Mouse (Mus musculus): Measurements from ENCODE around the gene Ehd1. TPM values are rescaled to one million over a fixed set of nuclear protein-coding genes. Genes with fewer than 3 reads are reported as not detected.
"Not testable (repeated sequence)": the region's sequence is repeated elsewhere in the genome, so short reads cannot be mapped to it uniquely, and the experiment has no call there.

Ehd1 gene
- polyA plus RNA-seq, 1 experiment from 2014 or later = 60.0 TPM

DNA sequence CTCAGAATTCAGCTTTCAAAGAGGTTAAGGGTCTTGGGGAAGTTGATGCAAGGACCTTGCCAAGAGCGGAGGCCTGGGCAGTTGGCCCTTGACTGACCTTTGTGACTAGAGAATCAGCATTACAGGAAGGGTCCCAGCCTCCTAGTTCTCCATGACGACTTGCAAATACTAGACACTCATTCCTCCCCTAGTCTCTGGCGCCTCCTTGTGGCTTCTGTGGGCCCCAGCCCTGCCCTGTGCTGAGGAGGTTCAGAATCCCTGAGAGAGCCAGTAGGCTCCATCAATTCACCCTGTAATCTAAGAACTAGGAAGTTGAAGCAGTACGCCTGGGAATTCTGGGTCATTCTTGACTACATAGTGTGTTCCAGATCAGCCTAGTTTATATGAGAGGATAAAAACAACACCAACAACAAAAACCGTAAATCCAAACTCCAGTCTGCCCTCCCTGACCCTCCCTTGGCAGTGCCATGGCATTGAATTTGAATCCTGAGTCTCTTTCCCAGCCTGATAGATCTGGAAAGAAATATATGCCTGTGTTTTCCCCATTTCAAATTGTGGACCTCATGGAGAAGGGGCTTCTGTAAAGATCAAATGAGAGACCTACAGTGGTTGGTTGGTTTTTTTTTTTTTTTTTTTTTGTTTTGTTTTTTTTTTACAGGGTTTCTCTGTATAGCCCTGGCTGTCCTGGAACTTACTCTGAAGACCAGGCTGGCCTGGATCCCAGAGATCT, 28.4 kb downstream of the Ehd1 start:
- Histone ChIP-seq H3K27me3 (ENCODE audit: control insufficient read depth, insufficient read depth, low read length) (no peaks in the 10 kb centered on the region), H3K4me3 (ENCODE audit: control insufficient read depth in 1 of 2, insufficient read depth in 1 of 2, low read depth in 1 of 2, low read length in 2 of 2) (no peak overlapping the region), H3K4me1 (ENCODE audit: control insufficient read depth in 2 of 2, insufficient read depth in 2 of 2, low read length in 2 of 2) (peaks cover 4 to 20% of the 10 kb centered on the region in 2 experiments), H3K9ac (ENCODE audit: low read length) (no peak overlapping the region), H3K9me3 (ENCODE audit: control insufficient read depth, low read length) (no peaks in the 10 kb centered on the region), H3K4me2 (ENCODE audit: low read length) (no peak overlapping the region), H3K36me3 (ENCODE audit: control insufficient read depth, insufficient read depth, low read length) (peaks cover 10% of the 10 kb centered on the region), H3K27ac (replicated peaks in 1 of 2; ENCODE audit: control insufficient read depth in 1 of 2, insufficient read depth in 1 of 2, low read depth in 2 of 2, low read length in 2 of 2) (0 out of 4 replicates have a peak overlapping the region, but pooled peaks of 1 of the 2 experiments have one; percentile 33)
- peak; percentile 45 for ATAC-seq (ENCODE audit: insufficient number of reproducible peaks, insufficient read depth, low FRiP score, low read depth)
- WGBS = 22% methylated on average over 5 of the region's 5 CpGs

DNA sequence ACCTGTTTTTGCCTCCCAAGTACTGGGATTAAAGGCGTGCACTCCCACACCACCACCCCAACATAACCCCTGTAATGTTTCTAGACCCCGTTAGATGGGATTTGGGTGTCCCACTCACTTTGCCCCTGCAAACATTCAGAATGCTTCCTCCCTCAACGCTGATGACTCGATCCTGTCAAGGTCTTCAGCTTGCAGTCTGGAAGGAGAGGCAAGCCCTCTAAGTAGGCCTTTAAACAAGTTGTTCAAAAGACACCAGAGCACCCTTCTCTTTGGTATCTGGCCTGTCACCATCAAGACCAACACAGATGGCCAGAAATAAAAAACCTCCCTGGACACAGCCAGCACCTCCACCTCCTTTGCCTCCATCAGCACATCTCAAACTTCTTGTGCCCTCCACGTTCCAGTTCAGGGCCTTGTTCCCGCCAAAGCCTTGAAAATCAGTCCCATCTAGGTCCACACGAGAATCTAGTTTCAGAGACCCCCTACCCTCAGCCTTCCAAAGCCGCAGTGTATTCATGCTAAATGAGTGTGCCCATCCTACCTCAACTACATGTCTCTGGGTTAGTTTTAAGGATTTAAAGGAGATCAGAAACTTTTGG, 29.1 kb downstream of the Ehd1 start:
- Histone ChIP-seq H3K9ac (ENCODE audit: low read length) (peak overlapping the region; percentile 77), H3K36me3 (ENCODE audit: control insufficient read depth, insufficient read depth, low read length) (peaks cover 11% of the 10 kb centered on the region), H3K4me1 (ENCODE audit: control insufficient read depth in 2 of 2, insufficient read depth in 2 of 2, low read length in 2 of 2) (peaks cover 4 to 14% of the 10 kb centered on the region in 2 experiments), H3K27ac (replicated peaks in 1 of 2; ENCODE audit: control insufficient read depth in 1 of 2, insufficient read depth in 1 of 2, low read depth in 2 of 2, low read length in 2 of 2) (peak overlapping the region in 1 of 2 experiments; percentile 72; a peak in 2 of 4 replicates), H3K4me2 (ENCODE audit: low read length) (peak overlapping the region; percentile 74), H3K9me3 (ENCODE audit: control insufficient read depth, low read length) (no peaks in the 10 kb centered on the region), H3K27me3 (ENCODE audit: control insufficient read depth, insufficient read depth, low read length) (no peaks in the 10 kb centered on the region), H3K4me3 (ENCODE audit: control insufficient read depth in 1 of 2, insufficient read depth in 1 of 2, low read depth in 1 of 2, low read length in 2 of 2) (peak overlapping the region; percentile 70 to 75)
- no peak for ATAC-seq (ENCODE audit: insufficient number of reproducible peaks, insufficient read depth, low FRiP score, low read depth)
- WGBS = 54% methylated on average over 8 of the region's 8 CpGs

DNA sequence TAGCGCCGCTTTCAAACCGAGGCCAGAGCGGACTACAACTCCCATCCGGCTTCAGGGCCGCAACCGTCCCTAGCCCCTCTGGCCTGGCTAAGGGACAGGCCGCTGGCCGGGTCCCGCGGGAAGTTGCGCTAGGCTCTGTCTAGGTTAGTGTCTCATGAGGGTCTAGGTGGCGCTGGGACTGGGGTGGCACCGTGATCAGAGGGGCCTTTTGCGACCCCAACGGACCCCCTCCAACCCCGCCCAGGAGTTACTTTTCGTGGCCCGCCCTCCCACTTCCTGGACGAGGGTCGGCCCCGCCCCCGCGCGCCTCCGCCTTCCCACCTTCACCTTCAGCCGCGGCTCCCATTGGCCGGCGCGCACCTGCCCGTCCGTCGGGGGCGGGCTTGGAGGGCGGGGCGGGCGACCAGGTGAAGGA, 29.6 kb downstream of the Ehd1 start, which contains the start of gene Cdc42bpg:
Gene Cdc42bpg (plus strand): TSS at position 320 of the 415 bp plus-strand sequence.
- Histone ChIP-seq H3K4me2 (ENCODE audit: low read length) (peak within 1 kb of the TSS; percentile 74), H3K4me1 (ENCODE audit: control insufficient read depth in 2 of 2, insufficient read depth in 2 of 2, low read length in 2 of 2) (peaks cover 4 to 14% of the 10 kb centered on the region in 2 experiments), H3K27me3 (ENCODE audit: control insufficient read depth, insufficient read depth, low read length) (no peaks in the 10 kb centered on the region), H3K27ac (replicated peaks in 1 of 2; ENCODE audit: control insufficient read depth in 1 of 2, insufficient read depth in 1 of 2, low read depth in 2 of 2, low read length in 2 of 2) (peak within 1 kb of the TSS; percentile 70 to 72), H3K9ac (ENCODE audit: low read length) (peak within 1 kb of the TSS; percentile 77), H3K4me3 (ENCODE audit: control insufficient read depth in 1 of 2, insufficient read depth in 1 of 2, low read depth in 1 of 2, low read length in 2 of 2) (peak within 1 kb of the TSS; percentile 70 to 75), H3K36me3 (ENCODE audit: control insufficient read depth, insufficient read depth, low read length) (peaks cover 16% of the 10 kb centered on the region), H3K9me3 (ENCODE audit: control insufficient read depth, low read length) (no peaks in the 10 kb centered on the region)
- under 1% methylated on average over 37 of the region's 38 CpGs for WGBS
- peak; percentile 74 for ATAC-seq (ENCODE audit: insufficient number of reproducible peaks, insufficient read depth, low FRiP score, low read depth)

DNA sequence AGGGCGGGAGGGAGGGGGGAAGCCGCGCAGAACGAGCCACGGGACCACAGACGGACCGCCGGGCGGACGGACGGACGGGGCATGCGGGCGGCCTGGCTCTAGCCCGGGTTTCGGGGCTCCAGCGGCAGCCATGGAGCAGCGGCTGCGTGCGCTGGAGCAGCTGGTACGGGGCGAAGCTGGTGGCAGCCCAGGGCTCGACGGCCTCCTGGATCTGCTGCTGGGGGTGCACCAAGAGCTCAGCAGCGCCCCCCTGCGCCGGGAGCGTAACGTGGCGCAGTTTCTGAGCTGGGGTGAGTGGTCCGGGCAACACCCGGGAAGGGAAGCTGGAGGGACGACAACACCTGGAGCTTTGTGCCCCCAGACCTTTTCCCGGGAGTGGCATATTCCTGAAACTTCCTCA, 30.1 kb downstream of the Ehd1 start:
- ATAC-seq (ENCODE audit: insufficient number of reproducible peaks, insufficient read depth, low FRiP score, low read depth) = peak; percentile 29
- Histone ChIP-seq H3K4me2 (ENCODE audit: low read length) (peak overlapping the region; percentile 74), H3K36me3 (ENCODE audit: control insufficient read depth, insufficient read depth, low read length) (peaks cover 20% of the 10 kb centered on the region), H3K9me3 (ENCODE audit: control insufficient read depth, low read length) (no peaks in the 10 kb centered on the region), H3K27ac (replicated peaks in 1 of 2; ENCODE audit: control insufficient read depth in 1 of 2, insufficient read depth in 1 of 2, low read depth in 2 of 2, low read length in 2 of 2) (peak overlapping the region in 1 of 2 experiments; percentile 72; a peak in 2 of 4 replicates), H3K9ac (ENCODE audit: low read length) (peak overlapping the region; percentile 77), H3K4me3 (ENCODE audit: control insufficient read depth in 1 of 2, insufficient read depth in 1 of 2, low read depth in 1 of 2, low read length in 2 of 2) (peak overlapping the region; percentile 70 to 75), H3K4me1 (ENCODE audit: control insufficient read depth in 2 of 2, insufficient read depth in 2 of 2, low read length in 2 of 2) (peaks cover 4 to 14% of the 10 kb centered on the region in 2 experiments), H3K27me3 (ENCODE audit: control insufficient read depth, insufficient read depth, low read length) (no peaks in the 10 kb centered on the region)
- under 1% methylated on average over 34 of the region's 34 CpGs for WGBS

DNA sequence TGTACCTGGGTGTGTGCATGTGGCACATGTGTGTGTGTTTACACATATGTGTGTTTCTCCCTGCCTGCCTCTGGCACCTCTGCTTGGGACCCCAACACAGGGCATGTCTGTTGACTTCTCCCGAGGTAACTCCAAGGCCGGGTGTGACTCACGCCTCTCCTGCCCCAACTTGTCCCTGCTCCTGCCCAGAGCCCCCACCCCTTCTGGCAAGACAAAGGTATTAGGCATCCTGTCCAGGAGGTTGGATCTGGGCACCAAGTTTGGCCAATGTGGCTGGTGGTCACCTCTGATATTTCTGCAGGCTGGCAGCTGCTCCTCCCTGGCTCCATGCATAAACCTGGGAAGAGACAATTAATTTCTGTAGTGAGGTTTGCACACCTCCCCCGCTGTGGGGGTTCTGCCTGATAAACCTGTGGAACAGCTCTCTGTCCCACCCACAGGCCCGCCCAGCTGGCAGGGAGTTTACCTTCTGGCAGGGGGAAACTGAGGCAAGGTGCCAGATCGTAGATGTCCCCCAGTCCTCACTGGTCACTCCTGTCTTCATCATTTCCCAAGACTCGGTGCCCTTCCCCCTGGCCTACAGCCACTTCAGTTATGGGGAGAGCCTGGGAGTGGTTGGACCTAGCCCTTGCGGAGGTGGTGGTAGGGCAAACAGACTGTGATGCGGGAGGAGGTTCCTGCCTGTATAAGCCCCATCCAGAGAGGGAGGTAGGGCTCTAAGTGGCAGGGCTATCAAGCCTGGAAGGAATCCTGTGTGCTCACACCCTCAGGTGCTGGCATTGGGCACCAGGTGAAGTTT, 31.4 kb downstream of the Ehd1 start:
- H3K27me3 ChIP-seq (ENCODE audit: control insufficient read depth, insufficient read depth, low read length) = no peaks in the 10 kb centered on the region
- H3K27ac ChIP-seq (replicated peaks in 1 of 2; ENCODE audit: control insufficient read depth in 1 of 2, insufficient read depth in 1 of 2, low read depth in 2 of 2, low read length in 2 of 2) = no peak overlapping the region
- peaks cover 29% of the 10 kb centered on the region for H3K36me3 ChIP-seq (ENCODE audit: control insufficient read depth, insufficient read depth, low read length)
- peaks cover 4 to 14% of the 10 kb centered on the region in 2 experiments for H3K4me1 ChIP-seq (ENCODE audit: control insufficient read depth in 2 of 2, insufficient read depth in 2 of 2, low read length in 2 of 2)
- no peak overlapping the region for H3K9ac ChIP-seq (ENCODE audit: low read length)
- ATAC-seq (ENCODE audit: insufficient number of reproducible peaks, insufficient read depth, low FRiP score, low read depth) = no peak
- no peak overlapping the region for H3K4me3 ChIP-seq (ENCODE audit: control insufficient read depth in 1 of 2, insufficient read depth in 1 of 2, low read depth in 1 of 2, low read length in 2 of 2)
- H3K4me2 ChIP-seq (ENCODE audit: low read length) = no peak overlapping the region
- H3K9me3 ChIP-seq (ENCODE audit: control insufficient read depth, low read length) = no peaks in the 10 kb centered on the region
- 78% methylated on average over 9 of the region's 9 CpGs for WGBS

DNA sequence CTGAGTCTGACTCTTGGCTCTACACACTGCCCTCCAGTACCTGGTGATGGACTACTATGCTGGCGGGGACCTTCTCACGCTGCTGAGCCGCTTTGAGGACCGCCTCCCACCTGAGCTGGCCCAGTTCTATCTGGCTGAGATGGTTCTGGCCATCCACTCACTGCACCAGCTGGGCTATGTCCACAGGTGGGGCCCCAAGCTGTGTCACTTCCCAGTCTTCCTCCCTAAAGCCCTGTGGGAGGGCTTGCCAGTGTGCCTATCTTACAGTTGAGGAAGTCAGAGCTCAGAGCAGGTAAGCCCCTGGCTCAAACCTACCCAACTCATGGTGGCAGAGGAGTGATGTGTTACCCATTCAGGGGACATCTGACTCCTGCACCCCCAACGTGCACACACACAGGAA, 33.7 kb downstream of the Ehd1 start:
- no peak overlapping the region for H3K4me2 ChIP-seq (ENCODE audit: low read length)
- no peaks in the 10 kb centered on the region for H3K9me3 ChIP-seq (ENCODE audit: control insufficient read depth, low read length)
- no peaks in the 10 kb centered on the region for H3K27me3 ChIP-seq (ENCODE audit: control insufficient read depth, insufficient read depth, low read length)
- H3K9ac ChIP-seq (ENCODE audit: low read length) = no peak overlapping the region
- ATAC-seq (ENCODE audit: insufficient number of reproducible peaks, insufficient read depth, low FRiP score, low read depth) = no peak
- H3K36me3 ChIP-seq (ENCODE audit: control insufficient read depth, insufficient read depth, low read length) = peaks cover 50% of the 10 kb centered on the region
- 83% methylated on average over 5 of the region's 5 CpGs for WGBS
- H3K4me1 ChIP-seq (ENCODE audit: control insufficient read depth in 2 of 2, insufficient read depth in 2 of 2, low read length in 2 of 2) = peaks cover 4 to 8% of the 10 kb centered on the region in 2 experiments
- no peak overlapping the region for H3K4me3 ChIP-seq (ENCODE audit: control insufficient read depth in 1 of 2, insufficient read depth in 1 of 2, low read depth in 1 of 2, low read length in 2 of 2)
- H3K27ac ChIP-seq (replicated peaks in 1 of 2; ENCODE audit: control insufficient read depth in 1 of 2, insufficient read depth in 1 of 2, low read depth in 2 of 2, low read length in 2 of 2) = no peak overlapping the region

DNA sequence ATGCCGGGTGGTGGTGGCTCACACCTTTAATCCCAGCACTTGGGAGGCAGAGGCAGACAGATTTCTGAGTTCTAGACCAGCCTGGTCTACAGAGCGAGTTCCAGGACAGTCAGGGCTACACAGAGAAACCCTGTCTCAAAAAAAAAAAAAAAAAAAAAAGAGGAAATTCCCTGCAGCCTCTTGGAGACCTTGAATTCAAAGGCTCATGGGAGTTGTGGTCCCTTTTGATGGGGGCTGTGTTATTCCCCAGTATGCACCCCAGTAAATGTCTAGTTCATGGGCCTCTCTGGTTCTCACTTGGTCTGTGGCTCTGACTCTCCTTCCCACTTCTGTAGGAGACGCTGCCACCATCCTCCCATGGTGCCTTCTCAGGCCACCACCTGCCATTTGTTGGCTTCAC, 35.3 kb downstream of the Ehd1 start:
- H3K9ac ChIP-seq (ENCODE audit: low read length); H3K9me3 ChIP-seq (ENCODE audit: control insufficient read depth, low read length); H3K4me2 ChIP-seq (ENCODE audit: low read length); H3K4me1 ChIP-seq (ENCODE audit: control insufficient read depth in 2 of 2, insufficient read depth in 2 of 2, low read length in 2 of 2); H3K27me3 ChIP-seq (ENCODE audit: control insufficient read depth, insufficient read depth, low read length); ATAC-seq (ENCODE audit: insufficient number of reproducible peaks, insufficient read depth, low FRiP score, low read depth); H3K4me3 ChIP-seq (ENCODE audit: control insufficient read depth in 1 of 2, insufficient read depth in 1 of 2, low read depth in 1 of 2, low read length in 2 of 2); H3K27ac ChIP-seq (replicated peaks in 1 of 2; ENCODE audit: control insufficient read depth in 1 of 2, insufficient read depth in 1 of 2, low read depth in 2 of 2, low read length in 2 of 2): not testable (repeated sequence)
- H3K36me3 ChIP-seq (ENCODE audit: control insufficient read depth, insufficient read depth, low read length) = peaks cover 66% of the 10 kb centered on the region
- 92% methylated on average over 3 of the region's 3 CpGs for WGBS

Data from heart, embryonic 14.5 days (tissue).